ENCODE assay signal across 8 mouse cellular contexts in the genomic region with DNA sequence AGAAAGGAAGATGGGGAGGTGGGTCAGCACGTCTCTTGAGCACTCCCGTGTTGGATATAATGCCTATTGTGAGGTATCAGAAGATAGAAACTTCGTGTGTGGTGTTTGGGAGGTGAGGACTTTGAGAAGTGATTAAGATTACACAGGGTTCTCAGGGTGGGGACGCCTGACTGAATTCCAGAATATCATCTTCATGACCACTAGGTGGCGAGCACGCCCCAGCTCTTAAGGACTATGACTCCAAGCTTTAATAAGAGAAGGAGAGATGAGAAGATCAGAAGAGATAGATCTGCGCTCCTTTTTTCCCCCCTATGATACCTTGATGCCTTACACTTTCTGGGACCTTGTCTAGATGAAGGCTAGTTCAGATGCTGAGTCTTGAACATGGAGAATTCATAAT. TPM values are rescaled to one million over a fixed set of nuclear protein-coding genes. Genes with fewer than 3 reads are reported as not detected.
DNase-seq lines count a peak whose midpoint lies in the region; ATAC-seq and TF ChIP-seq lines count a peak whose summit lies in the region.

No protein-coding gene starts in this region.

- DNase-seq in cerebellum, adult 11-12 months: no peak
- DNase-seq in MEL (ENCODE audit: low read depth, low spot score): peak; percentile 84
- peak; percentile 22 to 61 for DNase-seq in cerebellum, postnatal 25 days
- DNase-seq in heart, postnatal 14 days: peak; percentile 53 to 63
- DNase-seq in layer of hippocampus, adult 2 months (ENCODE audit: low spot score in 2 of 2): peak; percentile 35 to 45
- DNase-seq in mesoderm, embryonic 11.5 days (ENCODE audit: low read depth, low spot score): peak; percentile 63

- intact Hi-C loops in heart, postnatal 14 days (cut with DNase I): no loop called here

- ATAC-seq in cerebellum, adult (ENCODE audit: insufficient number of reproducible peaks, low FRiP score, low TSS enrichment): peak; percentile 73
- peak; percentile 26; the same call in 1 of the 2 replicates for ATAC-seq in stomach, embryonic 16.5 days (ENCODE audit: insufficient read depth, low FRiP score)

- no peak for TF ChIP-seq POLR2A in MEL (IDR thresholded peaks at IDR 0.05; ENCODE audit: control insufficient read depth in 1 of 2, insufficient read depth in 1 of 2, low read depth in 1 of 2, low read length in 2 of 2, poor library complexity in 1 of 2)

- no peak for TF ChIP-seq EP300 in MEL (IDR thresholded peaks at IDR 0.05; ENCODE audit: low read depth in 1 of 2, low read length in 2 of 2)

- no peak overlapping the region for H3K4me3 ChIP-seq in MEL (ENCODE audit: control insufficient read depth in 1 of 2, insufficient read depth in 1 of 2, low read depth in 2 of 2, low read length in 2 of 2)
- no peak overlapping the region for H3K4me3 ChIP-seq in layer of hippocampus, adult 2 months
- no peak overlapping the region for H3K4me3 ChIP-seq in stomach, embryonic 16.5 days (replicated peaks; ENCODE audit: low read length)

- peaks cover 10 to 30% of the 10 kb centered on the region in 2 experiments for H3K4me1 ChIP-seq in MEL (ENCODE audit: control insufficient read depth in 1 of 2, insufficient read depth in 2 of 2, low read length in 2 of 2)
- peaks cover 26% of the 10 kb centered on the region for H3K4me1 ChIP-seq in stomach, embryonic 16.5 days (ENCODE audit: control insufficient read depth, insufficient read depth, low read length)

- H3K36me3 ChIP-seq in MEL (ENCODE audit: control insufficient read depth in 1 of 2, insufficient read depth in 2 of 2, low read length in 2 of 2): peaks cover 0 to 15% of the 10 kb centered on the region in 2 experiments; a peak in 2 of 4 replicates
- no peaks in the 10 kb centered on the region for H3K36me3 ChIP-seq in stomach, embryonic 16.5 days (ENCODE audit: control insufficient read depth, insufficient read depth, low read length)

- WGBS in stomach, embryonic 16.5 days: 12% methylated on average over 7 of the region's 7 CpGs

- no peaks in the 10 kb centered on the region for H3K9me3 ChIP-seq in MEL (replicated peaks; ENCODE audit: insufficient read depth, low read length)
- H3K9me3 ChIP-seq in stomach, embryonic 16.5 days (replicated peaks; ENCODE audit: control insufficient read depth, low read length): no peaks in the 10 kb centered on the region

- peak; percentile 65 for TF ChIP-seq RAD21 in MEL (IDR thresholded peaks at IDR 0.05; ENCODE audit: low read depth, low read length)

- no peak overlapping the region for H3K27ac ChIP-seq in MEL (ENCODE audit: control insufficient read depth, low read depth, low read length)
- no peak overlapping the region for H3K27ac ChIP-seq in layer of hippocampus, adult 2 months
- no peak overlapping the region for H3K27ac ChIP-seq in stomach, embryonic 16.5 days (ENCODE audit: low read length)

- H3K27me3 ChIP-seq in MEL (ENCODE audit: control insufficient read depth in 1 of 2, insufficient read depth in 2 of 2, low read length in 2 of 2): peaks cover 0 to 3% of the 10 kb centered on the region in 2 experiments; a peak in 2 of 4 replicates
- no peaks in the 10 kb centered on the region for H3K27me3 ChIP-seq in stomach, embryonic 16.5 days (ENCODE audit: control insufficient read depth, insufficient read depth, low read length)

- H3K9ac ChIP-seq in MEL (ENCODE audit: control insufficient read depth, low read depth, low read length, poor library complexity, severe bottlenecking): no peak overlapping the region
- no peak overlapping the region for H3K9ac ChIP-seq in stomach, embryonic 16.5 days (ENCODE audit: low read length)

- no peaks in the 10 kb centered on the region for H3K79me2 ChIP-seq in MEL (ENCODE audit: control insufficient read depth, insufficient read depth, low read length, poor library complexity)

- TF ChIP-seq CTCF in MEL (IDR thresholded peaks at IDR 0.05 in 2 of 3, conservative IDR thresholded peaks at IDR 0.05 in 1 of 3; ENCODE audit: control insufficient read depth in 1 of 3, insufficient read depth in 1 of 3, low read depth in 2 of 3, low read length in 3 of 3, poor library complexity in 1 of 3, severe bottlenecking in 1 of 3): peak; percentile 66 to 81 (median 72)
- TF ChIP-seq CTCF in layer of hippocampus, adult 2 months (conservative IDR thresholded peaks at IDR 0.05): peak; percentile 86

- no peak overlapping the region for H3K4me2 ChIP-seq in stomach, embryonic 16.5 days (ENCODE audit: low read depth, low read length)

TF ChIP-seq in MEL, 35 proteins besides CTCF, POLR2A, EP300 and RAD21:
- TF ChIP-seq TBP (IDR thresholded peaks at IDR 0.05; ENCODE audit: low read depth, low read length): no peak
- TF ChIP-seq UBTF (IDR thresholded peaks at IDR 0.05; ENCODE audit: borderline replicate concordance, insufficient read depth, low read depth, low read length): no peak
- TF ChIP-seq HCFC1 (IDR thresholded peaks at IDR 0.05; ENCODE audit: low read depth, low read length): no peak
- TF ChIP-seq JUND (IDR thresholded peaks at IDR 0.05; ENCODE audit: low read depth, low read length): no peak
- TF ChIP-seq TAL1 (IDR thresholded peaks at IDR 0.05; ENCODE audit: low read length): no peak
- TF ChIP-seq CHD1 (IDR thresholded peaks at IDR 0.05; ENCODE audit: low read depth, low read length): no peak
- no peak for TF ChIP-seq GATA1 (IDR thresholded peaks at IDR 0.05; ENCODE audit: low read depth, low read length)
- TF ChIP-seq CHD2 (IDR thresholded peaks at IDR 0.05; ENCODE audit: low read length): no peak
- peak; percentile 39 for TF ChIP-seq ZC3H11A (IDR thresholded peaks at IDR 0.05; ENCODE audit: low read depth, low read length)
- TF ChIP-seq MXI1 (IDR thresholded peaks at IDR 0.05; ENCODE audit: low read depth, low read length): 0 out of 2 replicates have a peak, but pooled peaks have one; percentile 40
- TF ChIP-seq SMC3 (IDR thresholded peaks at IDR 0.05; ENCODE audit: low read depth, low read length): peak; percentile 49
- no peak for TF ChIP-seq MAZ (IDR thresholded peaks at IDR 0.05; ENCODE audit: low read depth, low read length)
- TF ChIP-seq MYC (IDR thresholded peaks at IDR 0.05; ENCODE audit: low read depth, low read length): 0 out of 2 replicates have a peak, but pooled peaks have one; percentile 46
- peak; percentile 53; the same call in 1 of the 2 replicates for TF ChIP-seq SIN3A (IDR thresholded peaks at IDR 0.05; ENCODE audit: low read length)
- no peak for TF ChIP-seq USF1 (IDR thresholded peaks at IDR 0.05; ENCODE audit: low read depth, low read length)
- no peak for TF ChIP-seq MYB (IDR thresholded peaks at IDR 0.05; ENCODE audit: low read depth, low read length)

RNA-seq across cellular contexts. Expression of gene Serpinb1a, which starts 1.0 kb away (rescaled TPM):
- total RNA-seq in MEL (2012; rRNA removed): 2.7 and 3.6 TPM in 2 replicates
- polyA plus RNA-seq in MEL (2012; ENCODE audit: insufficient read depth in 1 of 2, insufficient read length in 2 of 2, low read depth in 1 of 2, low replicate concordance in 2 of 2, missing spikeins in 1 of 2): 1 to 10 TPM in 1 of 2 experiments, not detected in 1; 6.8 TPM
- total RNA-seq in heart, postnatal 14 days (2021): 1 to 10 TPM; 7.4 to 8.4 TPM
- 1 to 10 TPM; 5.3 to 6.6 TPM for total RNA-seq in layer of hippocampus, adult 2 months (2021)
- 93.0 and 101 TPM in 2 replicates for polyA plus RNA-seq in stomach, embryonic 16.5 days (2015; fragmentation: Nextera tagmentation; extraction: Ambion mirVana)

RNA-seq across cellular contexts. Expression of gene Serpinb1c, which starts 46.0 kb away (rescaled TPM):
- total RNA-seq in MEL (2012; rRNA removed): not detected in 2 replicates
- polyA plus RNA-seq in MEL (2012; ENCODE audit: insufficient read depth in 1 of 2, insufficient read length in 2 of 2, low read depth in 1 of 2, low replicate concordance in 2 of 2, missing spikeins in 1 of 2): not detected
- under 1 TPM; 0.45 to 0.95 TPM for total RNA-seq in heart, postnatal 14 days (2021)
- not detected for total RNA-seq in layer of hippocampus, adult 2 months (2021)
- not detected in 2 replicates for polyA plus RNA-seq in stomach, embryonic 16.5 days (2015; fragmentation: Nextera tagmentation; extraction: Ambion mirVana)

RNA-seq across cellular contexts. Expression of gene D930007J09Rik, which starts 49.3 kb away (rescaled TPM):
- 8.3 and 10.4 TPM in 2 replicates for total RNA-seq in MEL (2012; rRNA removed)
- polyA plus RNA-seq in MEL (2012; ENCODE audit: insufficient read depth in 1 of 2, insufficient read length in 2 of 2, low read depth in 1 of 2, low replicate concordance in 2 of 2, missing spikeins in 1 of 2): not detected
- under 1 TPM in 1 of 2 experiments, not detected in 1; 0.86 TPM for total RNA-seq in heart, postnatal 14 days (2021)
- total RNA-seq in layer of hippocampus, adult 2 months (2021): not detected
- not detected in 2 replicates for polyA plus RNA-seq in stomach, embryonic 16.5 days (2015; fragmentation: Nextera tagmentation; extraction: Ambion mirVana)

RNA-seq across cellular contexts. Expression of gene Wrnip1, which starts 50.1 kb away (rescaled TPM):
- 50.4 and 50.6 TPM in 2 replicates for total RNA-seq in MEL (2012; rRNA removed)
- polyA plus RNA-seq in MEL (2012; ENCODE audit: insufficient read depth in 1 of 2, insufficient read length in 2 of 2, low read depth in 1 of 2, low replicate concordance in 2 of 2, missing spikeins in 1 of 2): 10 to 100 TPM in 1 of 2 experiments, not detected in 1; 38.8 TPM
- 10 to 100 TPM; 24.3 to 27.8 TPM for total RNA-seq in heart, postnatal 14 days (2021)
- 10 to 100 TPM; 62.1 to 63.7 TPM for total RNA-seq in layer of hippocampus, adult 2 months (2021)
- polyA plus RNA-seq in stomach, embryonic 16.5 days (2015; fragmentation: Nextera tagmentation; extraction: Ambion mirVana): 11.7 and 12.7 TPM in 2 replicates
